Mouse (Mus musculus) megakaryocyte, adult 5-6 weeks (primary cell): Measurements from ENCODE around the gene Icam4. TPM values are rescaled to one million over a fixed set of nuclear protein-coding genes. Genes with fewer than 3 reads are reported as not detected.
"Not testable (repeated sequence)": the region's sequence is repeated elsewhere in the genome, so short reads cannot be mapped to it uniquely, and the experiment has no call there.

ENCODE experiments used
- ATAC-seq: 2 replicates; pipeline ENCODE4 v1.8.0; 2016; ENCODE audit warnings: mild to moderate bottlenecking, inconsistent platforms; ENCODE audit not compliant: poor library complexity, severe bottlenecking
- total RNA-seq, 2 experiments: library from RNA; stranded (forward) in 1 of 2; stranded (reverse) in 1 of 2; fragments of 153-499, 151-499 nt in 1 of 2; fragments of 221-1000, 200-1000 nt in 1 of 2; gene quantifications; 2 replicates each; pipeline versions ENCODE4 v1.2.3 to v1.2.4; 2015 to 2017

Icam4 gene
- total RNA-seq, 2 experiments from 2014 or later, result 0.44 to 0.91 TPM

DNA sequence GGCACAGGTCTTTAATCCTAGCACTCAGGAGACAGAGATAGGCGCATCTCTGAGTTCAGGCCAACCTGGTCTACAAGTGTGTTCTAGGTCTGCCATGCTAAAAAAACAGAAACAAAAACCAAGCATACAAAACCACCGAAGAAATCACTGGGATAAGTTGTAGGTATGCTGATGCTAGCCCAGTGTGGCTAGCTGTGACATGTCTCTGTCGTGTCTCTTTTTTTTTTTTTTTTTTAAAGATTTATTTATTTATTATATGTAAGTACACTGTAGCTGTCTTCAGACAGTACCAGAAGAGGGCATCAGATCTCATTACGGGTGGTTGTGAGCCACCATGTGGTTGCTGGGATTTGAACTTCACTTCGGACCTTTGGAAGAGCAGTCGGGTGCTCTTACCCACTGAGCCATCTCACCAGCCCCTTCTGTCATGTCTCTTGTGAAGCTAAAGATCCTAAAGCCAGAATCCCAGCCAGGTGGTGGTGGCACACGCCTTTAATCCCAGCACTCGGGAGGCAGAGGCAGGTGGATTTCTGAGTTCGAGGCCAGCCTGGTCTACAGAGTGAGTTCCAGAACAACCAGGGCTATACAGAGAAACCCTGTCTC is 18.1 kb upstream of the Icam4 start:
- ATAC-seq, result not testable (repeated sequence)

DNA sequence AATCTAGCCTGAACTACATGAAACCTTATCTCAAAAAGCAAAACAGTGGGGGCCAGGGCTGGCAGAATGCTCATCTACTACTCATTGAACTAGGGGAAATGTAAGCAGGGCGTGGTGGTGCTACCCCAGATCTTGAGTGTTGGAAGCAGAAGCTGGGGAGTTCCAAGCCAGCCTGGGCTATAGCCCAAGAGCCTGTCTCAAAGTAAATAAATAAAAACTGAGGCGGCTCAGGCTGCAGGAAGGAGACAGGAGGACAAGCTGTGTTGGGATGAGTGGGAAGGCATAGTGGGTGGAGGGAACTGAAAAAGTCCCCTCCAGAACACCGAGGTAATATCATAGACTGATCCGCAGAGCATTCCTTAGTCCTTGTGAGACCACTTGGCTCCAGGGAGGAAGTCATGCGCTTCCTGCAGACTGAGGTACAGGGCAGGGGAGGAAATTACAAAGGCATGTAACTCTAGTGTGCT is 17.3 kb upstream of the Icam4 start:
- no peak for ATAC-seq

DNA sequence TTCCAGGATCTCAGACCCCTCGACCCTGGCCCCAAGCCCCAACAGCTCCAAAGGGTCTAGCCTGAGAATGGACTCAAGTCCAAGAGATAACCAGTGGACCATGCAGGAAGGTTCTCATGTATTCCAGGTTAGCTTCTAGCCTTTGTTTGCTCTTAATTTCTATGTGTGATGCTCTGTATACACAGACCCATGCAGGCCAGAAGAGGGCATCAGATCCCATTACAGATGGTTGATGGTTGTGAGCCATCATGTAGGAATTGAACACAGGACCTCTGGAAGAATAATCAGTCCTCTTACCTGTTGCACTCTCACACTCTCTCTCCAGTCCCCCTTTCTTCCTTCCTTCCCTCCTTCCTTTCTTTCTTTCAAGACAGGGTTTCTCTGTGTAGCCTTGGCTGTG is 16.8 kb upstream of the Icam4 start:
- ATAC-seq, result no peak

DNA sequence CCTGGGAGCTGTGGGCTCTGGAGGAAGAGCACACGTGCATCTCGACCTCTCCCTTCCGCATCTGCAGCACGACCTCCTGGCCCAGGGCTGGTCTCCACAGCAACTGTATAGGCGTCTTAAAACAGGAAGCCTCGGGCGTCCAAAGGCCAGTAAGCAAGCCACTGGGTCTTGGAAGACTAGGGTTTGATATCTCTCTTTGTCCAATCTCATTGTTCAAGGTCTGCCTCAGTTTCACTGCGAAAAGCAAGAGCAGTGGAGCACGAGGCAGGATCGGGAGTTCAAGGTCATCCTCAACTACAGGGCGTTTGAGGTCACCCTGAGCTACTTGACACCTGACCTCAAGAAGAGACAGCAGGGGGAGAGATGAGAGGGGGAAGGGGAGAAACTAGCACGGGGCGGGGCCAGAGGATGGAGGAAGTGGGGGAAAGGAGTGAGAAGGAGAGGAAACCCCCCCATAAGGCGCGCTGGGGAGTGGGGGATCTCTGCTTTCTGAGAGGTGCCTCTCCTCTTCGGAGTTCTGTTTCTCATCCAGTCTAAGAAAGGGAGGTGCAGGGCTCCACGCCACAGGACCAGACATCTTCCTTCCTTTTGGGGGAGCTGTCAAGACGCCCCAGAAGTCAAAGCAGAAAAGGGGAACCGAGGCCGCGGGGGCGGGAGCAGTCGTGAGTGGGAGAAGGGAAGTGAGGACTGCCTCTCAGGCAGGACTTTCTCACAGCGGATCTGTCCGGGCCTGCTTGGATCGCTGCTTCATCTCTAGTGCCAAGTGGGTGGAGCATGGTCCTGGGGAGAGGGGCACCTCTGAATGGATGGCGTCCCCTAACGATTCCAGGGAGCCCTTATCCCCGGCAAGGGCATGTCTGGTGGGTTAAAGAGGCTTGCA is 14.2 kb upstream of the Icam4 start:
- peak; percentile 84 for ATAC-seq

DNA sequence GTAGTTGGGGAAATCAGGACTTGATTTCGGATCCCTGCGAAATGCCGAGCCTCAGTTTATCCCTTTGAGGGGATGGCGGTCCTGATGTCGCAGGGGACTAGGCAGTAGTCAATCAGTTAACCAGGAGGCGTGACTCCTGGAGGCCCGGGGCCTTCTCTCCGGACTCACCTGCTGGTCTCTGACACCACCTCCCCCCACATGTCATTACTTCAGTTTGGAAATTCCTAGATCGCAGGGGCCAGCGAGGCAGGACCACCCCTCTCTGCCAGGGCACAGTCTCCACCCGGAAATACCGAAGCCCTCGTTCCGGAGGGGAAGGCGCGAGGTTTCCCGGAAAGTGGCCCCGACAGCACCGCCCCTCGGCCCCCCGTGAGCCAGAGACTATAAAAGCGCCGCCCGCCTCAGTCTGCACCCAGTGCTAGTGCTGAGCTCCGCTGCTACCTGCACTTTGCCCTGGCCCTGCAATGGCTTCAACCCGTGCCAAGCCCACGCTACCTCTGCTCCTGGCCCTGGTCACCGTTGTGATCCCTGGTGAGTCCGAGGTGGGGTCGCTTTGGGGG is 13.5 kb upstream of the Icam4 start, which contains the start of gene Icam1:
Icam1 (plus strand) TSS at position 415 of the 560 bp plus-strand sequence.
- ATAC-seq, result peak; percentile 51

DNA sequence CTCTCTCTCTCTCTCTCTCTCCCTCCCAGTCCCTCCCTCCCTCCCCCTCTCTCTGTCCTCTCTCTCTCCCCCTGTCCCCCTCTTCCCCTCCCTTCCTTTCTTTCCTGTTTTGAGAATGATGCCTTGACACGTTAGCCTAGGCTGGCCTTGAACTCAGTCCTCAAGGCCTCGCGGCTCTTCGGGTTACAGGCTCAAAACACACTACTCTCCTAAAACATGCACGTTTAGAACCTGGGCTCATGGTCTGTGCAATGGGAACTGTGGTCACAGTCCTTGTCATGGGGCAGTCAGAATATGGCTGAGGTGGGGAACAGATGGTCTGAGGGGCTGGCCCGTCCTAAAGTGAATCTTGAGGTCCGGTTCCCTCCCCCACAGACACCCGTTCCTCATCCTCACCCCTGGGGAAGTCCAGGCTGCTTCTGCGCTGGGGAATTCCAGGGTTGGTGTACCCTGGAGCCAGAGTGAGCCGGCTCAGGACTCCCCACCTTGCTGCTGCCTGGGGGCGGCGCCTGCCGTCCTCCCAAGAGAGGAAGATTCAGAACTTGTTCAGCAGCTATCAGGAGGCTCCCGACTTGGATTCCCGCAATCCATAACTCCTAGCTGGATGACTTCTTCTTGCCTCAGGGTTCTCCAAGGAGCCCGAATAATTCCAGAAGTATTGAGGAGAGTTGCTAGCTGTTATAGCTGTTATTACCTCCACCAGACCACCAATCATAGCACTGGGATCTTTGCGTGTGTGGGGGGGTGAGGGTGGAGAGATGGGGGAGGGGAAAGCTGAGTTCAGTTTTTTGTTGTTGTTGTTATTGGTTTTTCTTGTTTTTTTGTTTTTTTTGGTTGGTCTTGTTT is 12.6 kb upstream of the Icam4 start:
- no peak for ATAC-seq

DNA sequence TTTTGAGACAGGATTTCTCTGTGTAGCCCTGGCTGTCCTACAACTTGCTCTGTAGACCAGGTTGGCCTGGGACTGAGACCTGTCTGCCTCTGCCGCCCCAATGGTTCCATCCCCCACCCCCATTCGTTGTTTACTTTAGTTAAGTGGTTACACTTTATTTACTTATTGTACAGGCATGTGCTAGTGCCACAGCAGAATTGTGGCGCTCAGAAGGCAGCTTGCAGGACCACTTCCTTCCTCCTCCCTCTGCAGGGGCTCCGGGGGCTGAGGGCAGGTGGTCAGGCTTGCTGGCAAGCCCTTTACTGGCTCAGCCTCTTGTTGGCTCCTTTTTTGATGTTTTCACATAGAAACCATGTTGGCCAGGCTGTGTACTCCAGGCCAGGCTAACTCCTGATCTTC is 12.0 kb upstream of the Icam4 start:
- ATAC-seq, result no peak

DNA sequence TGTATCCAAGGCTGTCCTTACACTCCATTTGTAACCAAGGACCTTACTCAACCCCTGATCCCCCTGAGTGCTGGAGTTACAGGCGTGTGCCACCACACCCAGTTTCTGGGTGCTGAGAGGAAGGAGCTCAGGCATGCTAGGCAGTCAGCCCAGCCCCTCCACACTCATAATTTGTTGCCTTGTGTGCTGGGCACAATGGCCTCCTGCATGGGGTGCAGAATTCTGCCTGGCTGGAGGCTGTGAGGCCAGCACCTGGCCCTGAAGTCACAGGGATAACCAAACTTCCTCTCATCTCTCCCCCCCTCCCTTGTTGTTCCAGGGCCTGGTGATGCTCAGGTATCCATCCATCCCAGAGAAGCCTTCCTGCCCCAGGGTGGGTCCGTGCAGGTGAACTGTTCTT is 10.6 kb upstream of the Icam4 start:
- no peak for ATAC-seq

DNA sequence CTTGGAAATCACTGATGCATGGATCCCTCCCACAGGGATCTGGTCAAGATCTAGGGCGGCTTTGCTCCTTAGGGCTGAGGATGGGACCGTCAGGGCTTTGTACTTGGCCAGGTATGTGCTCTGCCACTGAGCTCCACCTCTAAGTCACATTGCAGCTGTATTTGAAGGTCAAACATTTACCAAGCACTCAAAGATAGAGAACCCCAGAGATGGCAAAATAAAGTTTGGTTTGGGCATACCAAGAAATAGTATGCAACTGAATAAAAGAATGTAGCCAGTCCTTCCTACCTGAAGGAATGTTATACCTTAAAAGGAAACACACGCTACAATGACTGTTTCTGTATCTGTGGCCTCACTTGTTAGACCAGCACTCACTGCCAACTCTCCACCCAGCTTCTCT is 7.8 kb upstream of the Icam4 start:
- ATAC-seq, result no peak

DNA sequence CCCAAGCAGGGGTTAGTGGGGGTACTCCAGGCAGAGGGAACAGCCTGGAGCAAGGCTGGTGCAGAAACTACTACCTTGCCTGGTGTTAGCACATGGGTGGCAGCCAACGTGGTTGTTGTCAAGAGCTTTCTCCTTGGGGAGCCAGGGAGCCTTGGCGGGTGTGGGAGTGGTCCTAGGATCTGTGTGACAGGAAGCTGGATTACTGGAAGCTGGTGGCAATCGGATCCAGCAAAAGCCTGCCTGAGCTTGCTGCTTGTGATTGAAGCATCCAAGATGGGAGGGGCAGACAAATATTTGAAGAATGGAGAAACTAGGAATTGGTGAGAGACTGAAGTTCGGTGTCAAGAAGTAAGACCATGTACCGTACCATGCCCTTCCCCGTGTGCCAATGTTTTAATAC is 6.9 kb upstream of the Icam4 start:
- no peak for ATAC-seq

DNA sequence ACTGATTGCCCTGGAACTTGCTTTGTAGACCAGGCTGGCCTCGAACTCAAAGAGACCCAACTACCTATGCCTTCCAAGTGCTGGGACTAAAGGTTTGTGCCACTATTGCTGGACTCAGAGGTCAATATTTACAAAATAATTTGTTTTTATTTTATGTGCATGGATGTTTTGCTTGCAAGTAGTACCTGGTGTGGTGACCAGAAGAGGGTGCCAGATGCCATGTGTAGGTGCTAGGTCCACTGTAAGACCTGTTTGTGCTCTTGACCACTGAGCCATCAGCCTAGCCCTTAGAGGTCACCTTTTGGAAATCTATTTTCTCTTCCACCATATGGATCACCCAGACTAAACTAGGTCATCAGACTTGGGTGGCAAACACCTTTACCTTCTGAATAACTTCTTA is 6.4 kb upstream of the Icam4 start:
- ATAC-seq, result no peak

DNA sequence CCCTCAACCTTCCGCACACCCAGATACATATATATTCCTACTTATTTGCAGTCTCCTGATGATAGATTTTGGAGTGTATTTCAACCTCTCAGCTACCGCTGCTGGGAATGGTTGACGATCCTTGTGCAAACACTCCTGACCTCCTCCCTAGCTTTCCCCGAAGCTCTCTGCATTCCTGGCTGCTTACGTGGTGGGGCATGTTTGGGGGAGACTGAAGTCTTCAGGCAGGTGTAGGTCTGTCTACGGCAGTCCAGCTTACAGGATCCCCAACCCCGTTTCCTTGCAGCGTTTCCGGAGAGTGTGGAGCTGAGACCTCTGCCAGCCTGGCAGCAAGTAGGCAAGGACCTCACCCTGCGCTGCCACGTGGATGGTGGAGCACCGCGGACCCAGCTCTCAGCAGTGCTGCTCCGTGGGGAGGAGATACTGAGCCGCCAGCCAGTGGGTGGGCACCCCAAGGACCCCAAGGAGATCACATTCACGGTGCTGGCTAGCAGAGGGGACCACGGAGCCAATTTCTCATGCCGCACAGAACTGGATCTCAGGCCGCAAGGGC is 3.8 kb upstream of the Icam4 start:
- ATAC-seq, result no peak

DNA sequence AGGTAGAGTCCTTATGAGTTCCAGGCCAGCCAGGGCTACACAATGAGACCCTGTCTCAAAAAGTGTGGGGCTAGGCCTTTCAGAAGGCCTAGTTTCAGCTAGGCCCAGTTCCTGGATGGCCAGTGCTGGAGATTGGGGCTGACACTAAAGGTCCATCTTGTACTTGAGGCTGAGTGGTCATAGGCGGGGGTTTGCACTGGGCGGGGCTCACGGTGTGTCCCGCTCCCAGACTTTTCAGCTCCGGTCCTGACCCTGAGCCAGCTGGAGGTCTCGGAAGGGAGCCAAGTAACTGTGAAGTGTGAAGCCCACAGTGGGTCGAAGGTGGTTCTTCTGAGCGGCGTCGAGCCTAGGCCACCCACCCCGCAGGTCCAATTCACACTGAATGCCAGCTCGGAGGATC is 2.3 kb upstream of the Icam4 start:
- ATAC-seq, result no peak

DNA sequence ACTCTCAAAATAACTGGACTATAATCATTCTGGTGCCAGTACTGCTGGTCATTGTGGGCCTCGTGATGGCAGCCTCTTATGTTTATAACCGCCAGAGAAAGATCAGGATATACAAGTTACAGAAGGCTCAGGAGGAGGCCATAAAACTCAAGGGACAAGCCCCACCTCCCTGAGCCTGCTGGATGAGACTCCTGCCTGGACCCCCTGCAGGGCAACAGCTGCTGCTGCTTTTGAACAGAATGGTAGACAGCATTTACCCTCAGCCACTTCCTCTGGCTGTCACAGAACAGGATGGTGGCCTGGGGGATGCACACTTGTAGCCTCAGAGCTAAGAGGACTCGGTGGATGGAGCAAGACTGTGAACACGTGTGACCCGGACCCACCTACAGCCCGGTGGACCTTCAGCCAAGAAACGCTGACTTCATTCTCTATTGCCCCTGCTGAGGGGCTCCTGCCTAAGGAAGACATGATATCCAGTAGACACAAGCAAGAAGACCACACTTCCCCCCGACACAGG is 1.3 kb upstream of the Icam4 start:
- ATAC-seq, result no peak

DNA sequence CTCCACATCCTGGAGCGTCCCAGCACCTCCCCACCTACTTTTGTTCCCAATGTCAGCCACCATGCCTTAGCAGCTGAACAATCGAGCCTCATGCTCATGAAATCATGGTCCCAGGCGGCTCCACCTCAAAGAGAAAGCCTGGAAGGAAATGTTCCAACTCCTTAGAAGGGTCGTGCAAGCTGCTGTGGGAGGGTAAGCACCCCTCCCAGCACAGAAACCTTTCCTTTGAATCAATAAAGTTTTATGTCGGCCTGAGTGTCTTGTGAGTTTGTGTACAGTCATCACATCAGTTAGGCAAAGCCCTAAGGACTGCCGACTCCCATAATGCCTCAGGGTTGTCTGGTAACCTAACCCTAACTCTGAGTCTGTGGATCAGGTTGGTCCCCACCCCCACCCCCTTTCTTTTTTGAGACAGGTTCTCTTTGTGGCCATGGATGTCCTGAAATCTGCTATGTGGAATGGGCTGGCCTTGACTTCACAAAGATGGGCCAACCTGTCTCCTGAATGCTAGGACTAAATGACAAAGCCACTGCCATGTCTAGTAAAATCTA is 538 bp upstream of the Icam4 start:
- ATAC-seq, result no peak

DNA sequence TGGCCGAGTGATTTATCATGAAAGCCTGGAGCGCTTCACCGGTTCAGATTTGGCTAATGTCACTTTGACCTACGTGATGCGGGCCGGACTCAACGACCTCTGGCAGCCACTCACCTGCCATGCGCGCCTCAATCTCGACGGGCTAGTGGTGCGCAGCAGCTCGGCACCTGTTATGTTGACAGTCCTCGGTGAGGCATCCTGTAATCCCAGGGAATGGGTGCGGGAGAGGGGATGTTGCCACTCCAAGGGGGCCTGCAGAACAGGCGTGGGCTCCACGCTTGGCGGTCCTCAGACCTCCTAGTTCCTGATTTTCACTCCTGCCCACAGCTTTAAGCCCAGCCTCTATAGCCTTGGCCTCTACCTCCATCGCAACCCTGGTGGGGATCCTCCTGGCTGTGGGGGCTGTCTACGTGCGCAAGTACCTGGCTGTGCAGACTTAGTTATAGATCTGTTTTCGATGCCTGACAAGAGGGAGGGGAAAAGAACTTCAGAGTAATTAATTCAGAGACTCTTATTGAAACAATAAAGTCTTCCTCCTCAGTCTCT is 955 bp downstream of the Icam4 start:
- peak; percentile 17; the same call in 1 of the 2 replicates for ATAC-seq

DNA sequence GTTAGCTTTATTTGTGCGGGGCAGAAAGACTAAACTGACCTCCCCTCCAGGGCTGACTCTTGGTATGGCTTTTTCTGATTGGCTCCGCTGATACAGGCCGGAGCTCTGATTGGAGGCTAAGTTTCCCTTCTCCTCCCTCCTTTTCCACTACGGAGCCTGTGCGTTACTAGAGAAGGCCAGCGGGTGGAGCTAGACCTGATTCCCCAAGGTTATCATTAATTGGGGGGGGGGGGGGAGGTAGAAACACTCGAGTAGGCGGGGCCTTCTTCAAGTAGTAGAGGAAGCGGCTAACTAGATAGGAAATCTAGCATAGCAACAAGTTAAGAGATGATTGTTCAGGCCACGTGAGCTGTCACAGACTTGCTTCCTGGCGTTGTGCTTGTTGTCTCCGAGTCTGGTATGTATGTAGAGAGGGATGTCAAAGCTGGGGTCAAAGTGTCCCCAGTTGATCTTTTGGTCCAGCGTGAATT is 1.6 kb downstream of the Icam4 start:
- peak; percentile 69 for ATAC-seq

DNA sequence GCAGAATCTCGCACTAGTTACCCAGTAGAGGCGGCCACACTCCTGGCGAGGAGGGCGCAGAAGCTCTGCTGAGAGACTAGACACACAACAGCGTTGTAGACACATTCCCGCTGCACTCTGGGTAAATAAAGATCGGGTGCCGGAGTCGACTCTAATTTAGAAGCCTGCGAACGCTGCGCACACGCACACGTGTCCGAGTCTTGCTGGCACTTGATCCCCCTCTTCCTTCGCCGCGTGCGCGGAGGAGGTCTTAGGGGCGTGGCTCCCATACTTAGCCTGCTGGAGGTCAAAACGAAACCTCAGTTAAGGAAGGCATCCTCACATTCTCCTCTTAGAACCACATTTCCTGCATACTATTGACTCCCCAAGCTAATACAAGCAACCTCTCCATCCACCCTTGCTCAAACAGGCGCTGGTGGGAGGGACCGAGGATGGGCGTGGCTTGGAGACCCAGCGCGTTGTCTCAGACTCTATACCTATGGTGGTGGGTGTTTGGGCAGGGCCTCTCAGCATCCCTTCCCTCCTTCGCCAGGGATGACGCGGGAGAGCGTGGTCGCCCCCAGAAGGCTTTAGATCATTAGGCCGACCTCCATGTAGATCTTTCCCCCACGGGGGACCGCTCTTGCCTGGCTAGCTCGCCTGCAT is 2.2 kb downstream of the Icam4 start:
- peak; percentile 7; the same call in 1 of the 2 replicates for ATAC-seq

DNA sequence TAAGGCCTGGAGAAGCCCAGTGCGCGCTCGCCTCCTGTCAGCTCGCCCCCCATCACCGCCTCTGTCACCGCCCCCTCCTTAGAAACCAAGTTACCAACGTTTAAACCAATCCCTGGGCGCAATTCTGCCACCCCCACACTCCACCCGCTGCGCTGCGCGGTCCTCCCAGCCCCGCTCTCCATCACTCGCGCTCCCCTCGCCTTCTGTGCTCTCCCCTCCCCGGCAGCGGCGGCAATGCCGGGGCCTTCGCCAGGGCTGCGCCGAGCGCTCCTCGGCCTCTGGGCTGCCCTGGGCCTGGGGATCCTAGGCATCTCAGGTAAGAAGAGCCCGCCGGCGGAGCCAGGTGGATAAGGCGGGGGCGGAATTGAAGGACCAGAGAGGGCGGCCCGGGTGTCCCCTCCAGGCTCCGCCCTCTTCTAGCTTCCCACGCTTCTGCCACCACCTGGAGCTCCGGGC is 2.8 kb downstream of the Icam4 start, which contains the start of gene Icam5:
Icam5 (plus strand) TSS at position 178 of the 456 bp plus-strand sequence.
- ATAC-seq, result no peak
